Mouse (Mus musculus) C3H10T1/2 (cell line): ENCODE measurements around the gene Rexo1. TPM values are rescaled to one million over a fixed set of nuclear protein-coding genes. Genes with fewer than 3 reads are reported as not detected.

Experiments
- polyA plus RNA-seq, 2 experiments: library from polyadenylated mRNA; unstranded; fragments of >200 nt; fragmentation: generic; extraction: Trizol; gene quantifications; one replicate each; pipeline ENCODE4 v1.2.1; 2012; ENCODE audit warnings: missing spikeins in 2 of 2

Rexo1 gene
- polyA plus RNA-seq, result 10 to 100 TPM; 13.6 to 30.1 TPM

DNA sequence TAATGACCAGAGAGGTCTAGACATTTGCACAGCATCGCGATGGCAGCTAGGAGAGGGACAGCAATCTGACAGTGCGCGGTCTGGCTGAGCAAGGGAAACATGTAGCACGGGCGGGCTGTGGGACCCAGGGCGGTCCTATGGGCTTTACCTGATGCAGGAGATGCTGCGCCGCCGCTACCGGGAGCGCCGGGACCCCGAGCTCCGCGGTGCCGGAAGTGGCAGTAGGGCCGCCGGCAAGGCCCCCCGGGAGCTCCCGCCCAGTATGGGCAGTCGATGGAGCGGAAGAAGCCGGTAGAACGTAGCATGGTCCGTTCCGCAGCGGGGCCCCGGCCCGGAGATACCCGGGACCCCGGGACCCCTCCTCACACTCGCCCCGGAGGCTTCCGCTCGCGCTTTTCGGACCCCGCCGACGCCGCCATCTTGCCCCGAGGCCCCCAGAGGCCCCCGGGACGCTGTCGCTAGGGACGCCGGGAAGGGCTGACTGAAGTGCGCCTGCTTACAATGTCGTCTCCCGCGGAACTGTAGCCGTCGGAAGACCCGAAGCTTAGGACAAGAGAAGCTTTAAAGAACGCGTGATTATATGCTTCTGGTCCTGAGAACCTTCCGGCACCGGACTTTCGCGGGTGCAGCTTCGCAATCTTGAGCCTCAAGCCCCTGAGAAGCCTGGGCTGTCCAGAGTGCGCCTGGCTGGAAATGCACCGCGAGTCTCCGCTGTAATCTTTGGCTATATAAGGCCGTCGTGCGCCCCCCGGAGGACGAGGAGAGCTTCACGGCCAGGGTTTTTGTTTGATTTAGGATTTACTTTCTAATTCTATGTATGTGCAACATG lies at the start of gene Rexo1:
Gene Rexo1, minus strand, starts transcription at position 445 of the 829 bp plus-strand sequence.

DNA sequence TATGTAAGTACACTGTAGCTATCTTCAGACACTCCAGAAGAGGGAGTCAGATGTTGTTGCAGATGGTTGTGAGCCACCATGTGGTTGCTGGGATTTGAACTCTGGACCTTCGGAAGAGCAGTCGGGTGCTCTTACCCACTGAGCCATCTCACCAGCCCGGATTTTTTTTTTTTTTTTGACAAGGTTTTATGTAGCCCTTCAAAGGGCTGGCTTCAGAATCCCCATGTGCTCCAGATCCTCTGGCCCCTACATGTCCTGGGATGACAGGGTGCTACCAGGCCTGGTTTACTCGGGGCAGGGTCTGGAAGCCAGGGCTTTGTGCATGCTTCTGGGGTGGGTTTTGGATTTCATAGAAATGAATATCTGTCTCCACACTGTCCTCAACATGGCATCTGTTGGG lies 44.4 kb upstream of the Rexo1 start, which contains the start of gene Gm49322:
Gene Gm49322, plus strand, starts transcription at position 301 of the 400 bp plus-strand sequence.

DNA sequence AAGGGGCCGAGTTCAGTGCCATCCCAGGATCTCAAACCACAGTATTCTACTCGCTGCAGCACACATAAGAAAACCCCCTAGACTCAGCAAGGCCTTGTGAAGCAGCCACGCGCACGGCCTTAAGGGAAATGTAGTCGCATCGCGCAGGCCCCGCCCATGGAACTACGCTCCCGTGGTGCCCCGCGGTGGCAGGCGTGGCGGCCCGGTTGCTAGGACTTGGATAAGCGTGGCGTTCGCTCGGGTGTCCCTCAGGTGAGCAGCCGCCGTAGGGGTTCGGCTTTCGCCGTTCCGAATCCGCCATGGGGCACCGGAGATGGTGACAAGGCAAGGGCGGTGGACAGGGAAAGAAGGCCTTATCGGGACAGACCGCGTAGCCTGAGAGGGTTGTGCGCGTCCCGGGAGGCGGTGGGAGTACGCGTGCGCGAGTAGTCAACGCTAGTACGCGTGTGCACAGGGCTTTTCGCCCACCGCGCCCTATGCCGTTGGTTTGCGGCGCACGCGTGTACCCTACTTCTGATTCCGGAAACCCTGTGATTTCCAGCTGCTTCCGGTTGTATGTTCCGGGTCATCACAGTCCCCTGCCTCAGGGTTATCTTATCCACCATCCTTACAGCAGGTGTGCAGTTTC lies 41.5 kb upstream of the Rexo1 start, which contains the start of the genes Scamp4 and Adat3:
Gene Scamp4, plus strand, starts transcription at position 175 of the 628 bp plus-strand sequence.
Gene Adat3, plus strand, starts transcription at position 183 of the 628 bp plus-strand sequence.

DNA sequence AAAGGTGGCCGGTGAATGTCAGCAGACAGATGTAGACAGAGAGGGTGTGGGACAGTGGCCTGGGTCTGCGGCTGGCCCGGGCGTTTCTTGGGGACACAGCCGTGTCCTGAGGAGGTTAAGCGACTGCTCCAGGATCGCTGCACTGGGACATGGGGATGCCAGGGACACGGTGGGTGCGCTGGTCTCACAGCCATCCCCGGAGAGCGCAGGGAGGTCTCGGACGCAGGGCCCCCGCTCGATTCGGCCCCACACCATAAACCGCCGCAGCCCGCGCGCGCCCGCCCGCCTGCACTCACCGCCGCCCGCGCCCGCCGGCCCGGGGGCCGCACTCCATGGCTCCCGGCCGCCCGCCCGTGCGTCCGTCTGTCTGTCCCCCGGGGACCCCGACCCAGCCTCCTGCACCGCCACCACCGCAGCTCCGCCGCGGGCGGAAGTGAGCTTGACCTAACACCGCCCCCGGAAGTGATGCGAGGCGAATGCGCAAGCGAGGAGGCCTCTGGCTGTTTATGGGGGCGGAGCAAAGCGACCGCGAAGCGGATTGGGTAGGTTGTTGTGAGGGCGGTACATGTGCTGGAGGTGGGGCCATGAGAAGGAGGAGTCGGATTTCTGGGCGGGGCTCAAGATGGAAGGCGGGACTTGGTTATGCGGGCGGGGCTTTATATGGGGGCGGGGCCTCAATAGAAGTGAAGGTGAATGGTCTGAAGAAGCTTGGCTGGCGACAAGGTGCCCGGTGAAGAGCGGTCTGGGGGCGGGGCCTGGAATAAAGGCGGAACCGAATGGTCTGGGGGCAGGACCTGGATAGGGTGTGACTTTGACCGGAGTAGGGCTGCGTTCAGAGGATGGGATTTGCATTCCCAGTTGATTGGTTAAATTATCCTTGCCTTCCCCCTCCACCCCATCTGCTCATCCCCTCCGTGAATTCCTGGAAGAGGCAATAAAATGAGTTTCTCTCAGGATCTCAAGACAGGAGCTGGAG lies 28.8 kb upstream of the Rexo1 start, which contains the start of gene Abhd17a:
Gene Abhd17a, minus strand, starts transcription at position 463 of the 976 bp plus-strand sequence.

DNA sequence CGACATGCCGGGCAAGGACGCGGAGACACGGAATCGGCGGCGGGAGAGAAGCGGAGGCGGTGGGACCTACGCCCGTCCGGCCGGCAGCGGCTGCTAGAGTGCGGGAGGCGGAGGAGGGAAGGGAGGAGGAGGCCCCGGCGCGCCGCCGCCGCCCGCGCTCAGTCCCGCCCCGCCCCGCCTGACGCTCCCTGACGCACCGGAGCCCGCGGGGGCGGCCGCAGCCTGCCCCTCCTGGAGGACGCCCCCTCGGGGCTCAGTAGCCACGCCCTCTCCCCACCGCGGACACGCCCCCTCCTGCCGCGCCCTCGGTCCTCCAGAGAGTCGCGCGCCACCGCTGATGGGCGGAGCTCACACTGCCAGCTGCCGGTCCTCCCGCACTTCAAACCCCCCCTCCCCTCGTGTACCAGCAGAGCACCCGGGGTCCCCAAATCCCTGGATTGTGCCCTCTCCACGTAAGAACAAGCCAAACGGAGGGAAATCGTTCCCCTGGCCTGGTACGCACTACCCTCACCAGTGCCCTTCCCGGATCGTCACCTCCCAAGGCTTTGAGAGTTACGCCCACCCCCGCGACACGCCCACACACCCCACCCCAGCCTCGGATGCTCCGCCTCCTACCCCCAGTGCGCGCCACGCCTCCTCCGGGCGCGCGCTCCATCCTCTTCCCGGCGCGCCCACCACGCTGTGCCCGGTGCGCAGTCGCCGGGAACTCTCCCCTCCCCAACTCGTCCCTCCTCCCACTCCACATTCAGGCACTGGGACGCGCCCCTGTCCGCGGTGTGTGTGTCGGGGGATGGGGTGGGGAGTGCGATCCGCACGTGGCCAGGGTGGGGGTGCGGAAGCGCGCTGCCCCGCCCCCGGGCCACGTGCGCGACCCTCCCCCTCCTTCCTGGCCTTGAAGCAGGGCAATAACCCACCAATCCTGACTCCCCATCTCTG lies 16.1 kb upstream of the Rexo1 start, which contains the start of gene Klf16:
Gene Klf16, minus strand, starts transcription at position 127 of the 936 bp plus-strand sequence.

DNA sequence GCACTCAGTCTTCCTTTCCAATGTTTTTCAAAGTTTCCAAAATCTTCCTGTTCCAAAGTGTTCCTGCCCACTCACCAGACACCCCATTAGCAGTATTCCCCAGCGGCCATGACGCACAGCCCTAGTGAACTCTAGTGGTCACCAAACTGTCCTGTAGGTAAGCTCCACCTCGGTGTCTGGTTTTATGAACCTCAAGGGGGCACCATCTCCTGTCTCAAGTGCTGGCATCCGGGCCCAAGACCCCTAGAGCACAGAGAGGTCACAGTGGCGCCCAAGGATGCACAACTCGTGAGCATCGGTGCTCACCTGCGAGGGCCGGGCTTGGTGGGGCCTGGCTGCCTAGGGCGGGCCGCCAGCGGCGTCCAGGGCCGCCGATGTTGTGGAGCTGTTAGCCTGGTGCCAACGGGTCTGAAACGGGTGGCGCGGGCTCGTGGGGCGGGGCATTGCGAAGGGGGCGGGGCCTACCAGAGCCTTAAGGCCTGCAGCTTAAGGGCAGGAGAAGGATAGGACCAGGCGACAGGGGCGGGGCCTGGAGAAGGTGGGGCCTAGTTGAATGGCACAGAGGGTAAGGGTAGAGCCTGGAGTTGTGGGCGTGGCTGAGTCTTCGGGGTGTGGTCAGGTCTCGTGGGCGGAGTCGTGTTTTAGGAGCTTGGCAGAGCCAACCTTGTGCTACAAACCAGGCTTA lies 22.5 kb downstream of the Rexo1 start, which contains the start of gene Atp8b3:
Gene Atp8b3, minus strand, starts transcription at position 415 of the 685 bp plus-strand sequence.

DNA sequence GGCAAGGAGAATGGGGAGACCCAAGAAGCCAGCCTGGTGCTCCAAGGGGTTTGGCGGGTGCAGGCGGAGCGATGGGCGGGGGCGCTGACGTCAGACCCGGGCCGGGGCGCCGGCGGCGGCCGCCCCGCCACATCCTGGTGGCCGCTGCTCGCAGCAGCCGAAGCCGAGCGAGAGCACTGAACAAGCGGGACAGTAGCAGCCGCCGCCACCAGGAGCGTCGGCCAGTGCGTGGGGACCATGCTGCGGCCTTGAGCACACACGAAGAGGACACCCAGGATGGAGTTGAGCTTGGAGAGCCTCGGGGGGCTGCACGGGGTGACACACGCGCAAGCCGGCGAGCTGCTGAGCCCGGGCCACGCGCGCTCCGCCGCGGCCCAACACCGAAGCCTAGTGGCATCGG lies 66.6 kb downstream of the Rexo1 start, which contains the start of gene Onecut3:
Gene Onecut3, plus strand, starts transcription at position 104 of the 400 bp plus-strand sequence.

Other genes with a start within 250 kb of the Rexo1 start
- 10 to 100 TPM; 76.4 to 84.3 TPM for gene 2310011J03Rik, start 241.0 kb downstream of the Rexo1 start, polyA plus RNA-seq
- 1 to 10 TPM; 6.8 to 9.2 TPM for gene Pcsk4, start 232.1 kb downstream of the Rexo1 start, polyA plus RNA-seq
- 1 to 10 TPM; 1.6 to 4.4 TPM for gene Reep6, start 231.6 kb downstream of the Rexo1 start, polyA plus RNA-seq
- gene Adamtsl5, start 213.1 kb downstream of the Rexo1 start, polyA plus RNA-seq, result 10 to 100 TPM in 1 of 2 experiments, 1 to 10 TPM in 1; 2.5 to 11.0 TPM
- gene Plk5, start 205.1 kb downstream of the Rexo1 start, polyA plus RNA-seq, result not detected
- 10 to 100 TPM in 1 of 2 experiments, 1 to 10 TPM in 1; 8.8 to 32.5 TPM for gene Mex3d, start 173.9 kb downstream of the Rexo1 start, polyA plus RNA-seq
- 100 to 1,000 TPM; 239 to 395 TPM for gene Mbd3, start 162.0 kb downstream of the Rexo1 start, polyA plus RNA-seq
- 1,000 to 10,000 TPM; 1,086 to 1,588 TPM for gene Uqcr11, start 154.7 kb downstream of the Rexo1 start, polyA plus RNA-seq
- 100 to 1,000 TPM in 1 of 2 experiments, 10 to 100 TPM in 1; 52.4 to 135 TPM for gene Tcf3, start 127.9 kb downstream of the Rexo1 start, polyA plus RNA-seq
- gene Onecut3, start 66.7 kb downstream of the Rexo1 start, polyA plus RNA-seq, result under 1 TPM; under 0.01 to 0.01 TPM
- gene Atp8b3, start 22.4 kb downstream of the Rexo1 start, polyA plus RNA-seq, result under 1 TPM; 0.29 to 0.77 TPM
- gene Klf16, start 15.8 kb upstream of the Rexo1 start, polyA plus RNA-seq, result 10 to 100 TPM; 14.7 to 17.8 TPM
- gene Abhd17a, start 28.8 kb upstream of the Rexo1 start, polyA plus RNA-seq, result 100 to 1,000 TPM; 189 to 208 TPM
- 100 to 1,000 TPM in 1 of 2 experiments, 10 to 100 TPM in 1; 96.1 to 132 TPM for gene Scamp4, start 41.3 kb upstream of the Rexo1 start, polyA plus RNA-seq
- 10 to 100 TPM; 10.3 to 12.6 TPM for gene Adat3, start 41.3 kb upstream of the Rexo1 start, polyA plus RNA-seq
- 1 to 10 TPM in 1 of 2 experiments, under 1 TPM in 1; 0.39 to 1.4 TPM for gene Gm49322, start 44.5 kb upstream of the Rexo1 start, polyA plus RNA-seq
- gene Csnk1g2, start 61.3 kb upstream of the Rexo1 start, polyA plus RNA-seq, result 100 to 1,000 TPM; 224 to 226 TPM
- gene Btbd2, start 95.5 kb upstream of the Rexo1 start, polyA plus RNA-seq, result 100 to 1,000 TPM in 1 of 2 experiments, 10 to 100 TPM in 1; 54.5 to 122 TPM
- gene Mknk2, start 116.6 kb upstream of the Rexo1 start, polyA plus RNA-seq, result 100 to 1,000 TPM in 1 of 2 experiments, 10 to 100 TPM in 1; 50.6 to 131 TPM
- 10 to 100 TPM; 19.8 to 24.3 TPM for gene Mob3a, start 140.4 kb upstream of the Rexo1 start, polyA plus RNA-seq
- 10 to 100 TPM in 1 of 2 experiments, 1 to 10 TPM in 1; 2.2 to 31.4 TPM for gene Izumo4, start 140.6 kb upstream of the Rexo1 start, polyA plus RNA-seq
- gene Ap3d1, start 180.7 kb upstream of the Rexo1 start, polyA plus RNA-seq, result 10 to 100 TPM; 37.2 to 87.2 TPM
- gene Dot1l, start 193.6 kb upstream of the Rexo1 start, polyA plus RNA-seq, result 10 to 100 TPM in 1 of 2 experiments, 1 to 10 TPM in 1; 2.9 to 12.0 TPM
- 100 to 1,000 TPM in 1 of 2 experiments, 10 to 100 TPM in 1; 97.6 to 167 TPM for gene Sf3a2, start 236.6 kb upstream of the Rexo1 start, polyA plus RNA-seq
- gene Plekhj1, start 237.1 kb upstream of the Rexo1 start, polyA plus RNA-seq, result 10 to 100 TPM; 64.7 to 99.4 TPM
- gene Amh, start 243.7 kb upstream of the Rexo1 start, polyA plus RNA-seq, result 1 to 10 TPM in 1 of 2 experiments, under 1 TPM in 1; 0.25 to 1.2 TPM